Mouse (Mus musculus): ENCODE results near the gene 4921530L21Rik. TPM values are rescaled to one million over a fixed set of nuclear protein-coding genes. Genes with fewer than 3 reads are reported as not detected.
A peak's percentile ranks its signal among the peaks of the same experiment; 100 is the strongest.

4921530L21Rik gene
- polyA plus RNA-seq, 1 experiment from 2014 or later: not detected

GRCm38 (mm10) chr14:95913293-95913692, 32.2 kb downstream of the 4921530L21Rik start:
- H3K27ac ChIP-seq (ENCODE audit: low read length): no peak overlapping the region
- no peaks in the 10 kb centered on the region for H3K27me3 ChIP-seq (ENCODE audit: control insufficient read depth, insufficient read depth, low read length)
- no peaks in the 10 kb centered on the region for H3K4me1 ChIP-seq (ENCODE audit: control insufficient read depth, insufficient read depth, low read length)
- no peak for ATAC-seq (ENCODE audit: insufficient read depth, low FRiP score)
- H3K9me3 ChIP-seq (replicated peaks; ENCODE audit: control insufficient read depth, low read length): no peaks in the 10 kb centered on the region
- WGBS: 92% methylated on average over 2 of the region's 2 CpGs
- H3K4me3 ChIP-seq (replicated peaks; ENCODE audit: low read length): no peak overlapping the region
- H3K4me2 ChIP-seq (ENCODE audit: low read depth, low read length): no peak overlapping the region
- H3K9ac ChIP-seq (ENCODE audit: low read length): no peak overlapping the region
- H3K36me3 ChIP-seq (ENCODE audit: control insufficient read depth, insufficient read depth, low read length): no peaks in the 10 kb centered on the region

DNA sequence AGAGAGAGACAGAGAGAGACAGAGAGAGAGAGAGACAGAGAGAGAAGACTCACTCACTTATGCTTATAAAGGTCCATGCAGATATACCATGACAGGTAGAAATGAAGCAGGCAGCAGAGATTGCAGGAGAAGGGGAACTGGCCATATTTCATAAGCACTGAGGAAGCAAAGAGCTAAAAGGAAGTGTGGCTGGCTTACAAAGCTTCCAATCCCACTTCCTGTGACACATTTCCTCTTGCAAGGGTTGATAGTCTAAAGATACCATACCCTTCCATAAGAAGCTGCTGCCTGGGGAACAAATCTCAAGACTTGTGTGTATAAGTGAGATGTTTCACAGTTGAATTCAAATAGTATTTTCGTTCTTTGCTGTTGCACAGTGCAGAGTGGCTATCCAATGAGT, 45.7 kb downstream of the 4921530L21Rik start:
- no peak overlapping the region for H3K4me2 ChIP-seq (ENCODE audit: low read depth, low read length)
- no peak overlapping the region for H3K27ac ChIP-seq (ENCODE audit: low read length)
- H3K4me3 ChIP-seq (replicated peaks; ENCODE audit: low read length): no peak overlapping the region
- WGBS: 91% methylated on average over 1 of the region's 1 CpGs
- H3K4me1 ChIP-seq (ENCODE audit: control insufficient read depth, insufficient read depth, low read length): no peaks in the 10 kb centered on the region
- no peak for ATAC-seq (ENCODE audit: insufficient read depth, low FRiP score)
- no peak overlapping the region for H3K9ac ChIP-seq (ENCODE audit: low read length)
- no peaks in the 10 kb centered on the region for H3K27me3 ChIP-seq (ENCODE audit: control insufficient read depth, insufficient read depth, low read length)
- H3K9me3 ChIP-seq (replicated peaks; ENCODE audit: control insufficient read depth, low read length): no peaks in the 10 kb centered on the region
- no peaks in the 10 kb centered on the region for H3K36me3 ChIP-seq (ENCODE audit: control insufficient read depth, insufficient read depth, low read length)

GRCm38 (mm10) chr14:95927810-95928785, 47.0 kb downstream of the 4921530L21Rik start:
- WGBS: 58% methylated on average over 3 of the region's 3 CpGs
- Histone ChIP-seq H3K4me1 (ENCODE audit: control insufficient read depth, insufficient read depth, low read length) (no peaks in the 10 kb centered on the region), H3K4me3 (replicated peaks; ENCODE audit: low read length) (no peak overlapping the region), H3K9ac (ENCODE audit: low read length) (no peak overlapping the region), H3K27me3 (ENCODE audit: control insufficient read depth, insufficient read depth, low read length) (no peaks in the 10 kb centered on the region), H3K9me3 (replicated peaks; ENCODE audit: control insufficient read depth, low read length) (no peaks in the 10 kb centered on the region), H3K4me2 (ENCODE audit: low read depth, low read length) (no peak overlapping the region), H3K27ac (ENCODE audit: low read length) (no peak overlapping the region), H3K36me3 (ENCODE audit: control insufficient read depth, insufficient read depth, low read length) (no peaks in the 10 kb centered on the region)
- ATAC-seq (ENCODE audit: insufficient read depth, low FRiP score): peak; percentile 40; the same call in 1 of the 2 replicates
